Mouse (Mus musculus): Measurements from ENCODE around the gene Polr1d.

DNA sequence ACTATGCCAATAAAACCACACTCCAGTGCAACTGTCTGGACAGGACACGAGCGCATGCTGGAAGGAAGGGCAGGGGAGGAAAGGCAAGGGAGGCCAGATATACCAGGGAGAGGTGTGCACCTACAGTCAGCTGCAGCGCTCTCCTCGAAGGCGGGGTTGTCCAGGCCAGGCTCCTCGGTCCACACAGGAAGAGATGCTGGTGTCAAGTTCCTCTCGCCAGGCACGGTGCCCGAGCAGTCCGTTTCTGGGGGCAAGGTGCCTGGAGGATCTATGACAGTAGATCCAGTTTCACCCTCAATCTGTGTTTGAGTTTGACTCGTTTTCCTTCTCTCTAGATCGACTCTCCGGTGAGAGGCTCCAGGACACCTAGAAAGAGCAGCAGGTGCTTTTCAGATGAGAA is 43.7 kb upstream of the Polr1d start:
- TF ChIP-seq CTCF (IDR thresholded peaks at IDR 0.05; ENCODE audit: insufficient read depth, low read length) (no peak), POLR2A (IDR thresholded peaks at IDR 0.05; ENCODE audit: borderline replicate concordance, extremely low read depth, low read depth, low read length) (no peak)
